Mouse (Mus musculus) lung, postnatal 0 days (tissue): ENCODE measurements around the gene Fbxl18. TPM values are rescaled to one million over a fixed set of nuclear protein-coding genes. Genes with fewer than 3 reads are reported as not detected.

Source experiments
- ATAC-seq: fragments of 200-750 bp; cut with Nextera tagmentation; 2 replicates; pipeline ENCODE4 v1.8.0; 2017; ENCODE audit warnings: moderate library complexity
- DNase-seq: peaks from one replicate; pipeline ENCODE4 v3.0.0-alpha.2; 2016; ENCODE audit warnings: low spot score
- H3K27ac ChIP-seq: fragments of 300-500 bp; sonication (generic); 2 replicates; pipeline ENCODE4 v1.5.1; 2014; ENCODE audit warnings: antibody characterized with exemption, mild to moderate bottlenecking, low read length, mixed read lengths
- H3K27me3 ChIP-seq: fragments of 300-500 bp; sonication (generic); replicated peaks from 2 replicates; pipeline ENCODE4 v1.6.1; 2014; ENCODE audit warnings: low read length, mixed read lengths; ENCODE audit not compliant: insufficient read depth
- H3K36me3 ChIP-seq: fragments of 300-500 bp; sonication (generic); 2 replicates; pipeline ENCODE4 v1.6.1; 2014; ENCODE audit warnings: low read length, mixed read lengths; ENCODE audit not compliant: insufficient read depth
- H3K4me1 ChIP-seq: fragments of 300-500 bp; sonication (generic); 2 replicates; pipeline ENCODE4 v1.6.1; 2014; ENCODE audit warnings: antibody characterized with exemption, low read depth, low read length, mixed read lengths; ENCODE audit not compliant: insufficient read depth
- H3K4me2 ChIP-seq: fragments of 300-500 bp; sonication (generic); replicated peaks from 2 replicates; pipeline ENCODE4 v1.6.1; 2014; ENCODE audit warnings: low read depth, mild to moderate bottlenecking, low read length, moderate library complexity, mixed read lengths
- H3K4me3 ChIP-seq: fragments of 300-500 bp; sonication (generic); 2 replicates; pipeline ENCODE4 v1.5.1; 2014; ENCODE audit warnings: low read depth, low read length
- H3K9ac ChIP-seq: fragments of 300-500 bp; sonication (generic); replicated peaks from 2 replicates; pipeline ENCODE4 v1.6.1; 2014; ENCODE audit warnings: low read depth, mild to moderate bottlenecking
- H3K9me3 ChIP-seq: fragments of 300-500 bp; sonication (generic); 2 replicates; pipeline ENCODE4 v1.6.1; 2016; ENCODE audit warnings: low read length, mixed read lengths
- CTCF ChIP-seq: IDR thresholded peaks from 2 replicates; pipeline ENCODE4 v1.5.1; 2016; ENCODE audit warnings: antibody characterized with exemption, mild to moderate bottlenecking
- EP300 ChIP-seq: IDR thresholded peaks from 2 replicates; pipeline ENCODE4 v1.6.1; 2016; ENCODE audit warnings: antibody characterized with exemption, mild to moderate bottlenecking, control low read depth
- WGBS: fragments of 180-500 bp; shearing (Covaris S2); extraction: QIAGEN DNeasy Blood & Tissue Kit; methylation state at CpG from one replicate; pipeline ENCODE4 v1.1.7; 2014; 5-methylcytosine and 5-hydroxymethylcytosine counted together
- polyA plus RNA-seq: library from polyadenylated mRNA; unstranded; fragments of >200 nt; fragmentation: Nextera tagmentation; extraction: Ambion mirVana; gene quantifications from 2 replicates; pipeline ENCODE4 v1.2.1, GENCODE M21; 2015

The Fbxl18 gene
- polyA plus RNA-seq, 1 experiment from 2014 or later, result 6.3 TPM

GRCm38 (mm10) chr5:142879318-142880175 lies 15.7 kb downstream of the Fbxl18 start:
- Histone ChIP-seq H3K9ac (no peak overlapping the region), H3K27ac (no peak overlapping the region), H3K4me1 (no peaks in the 10 kb centered on the region), H3K27me3 (no peaks in the 10 kb centered on the region), H3K4me2 (no peak overlapping the region), H3K9me3 (no peaks in the 10 kb centered on the region), H3K36me3 (0 out of 2 replicates have a peak, but pooled peaks cover 4% of the 10 kb centered on the region), H3K4me3 (no peak overlapping the region)
- WGBS, result 55% methylated on average over 8 of the region's 8 CpGs
- TF ChIP-seq EP300 (no peak), CTCF (peak; percentile 97)
- ATAC-seq, result peak; percentile 76
- DNase-seq, result peak; percentile 92

GRCm38 (mm10) chr5:142878570-142878969 lies 16.7 kb downstream of the Fbxl18 start:
- 89% methylated on average over 15 of the region's 15 CpGs for WGBS
- DNase-seq (no peak), ATAC-seq (no peak)
- H3K4me2 ChIP-seq, result no peak overlapping the region
- TF ChIP-seq EP300 (no peak), CTCF (no peak)
- H3K27me3 ChIP-seq, result no peaks in the 10 kb centered on the region
- no peaks in the 10 kb centered on the region for H3K9me3 ChIP-seq
- no peak overlapping the region for H3K4me3 ChIP-seq
- H3K9ac ChIP-seq, result no peak overlapping the region
- H3K36me3 ChIP-seq, result 0 out of 2 replicates have a peak, but pooled peaks cover 4% of the 10 kb centered on the region
- H3K4me1 ChIP-seq, result no peaks in the 10 kb centered on the region
- no peak overlapping the region for H3K27ac ChIP-seq

GRCm38 (mm10) chr5:142877337-142878280 lies 17.6 kb downstream of the Fbxl18 start:
- H3K9ac ChIP-seq, result no peak overlapping the region
- no peaks in the 10 kb centered on the region for H3K27me3 ChIP-seq
- no peak overlapping the region for H3K27ac ChIP-seq
- H3K4me3 ChIP-seq, result no peak overlapping the region
- DNase-seq (peak; percentile 81), ATAC-seq (peak; percentile 53)
- TF ChIP-seq CTCF (peak; percentile 98), EP300 (no peak)
- 28% methylated on average over 11 of the region's 11 CpGs for WGBS
- H3K9me3 ChIP-seq, result no peaks in the 10 kb centered on the region
- no peak overlapping the region for H3K4me2 ChIP-seq
- 0 out of 2 replicates have a peak, but pooled peaks cover 4% of the 10 kb centered on the region for H3K36me3 ChIP-seq
- no peaks in the 10 kb centered on the region for H3K4me1 ChIP-seq

- Histone ChIP-seq H3K4me2 (no peak overlapping the region), H3K27ac (no peak overlapping the region), H3K27me3 (no peaks in the 10 kb centered on the region), H3K9ac (no peak overlapping the region), H3K4me3 (no peak overlapping the region), H3K36me3 (0 out of 2 replicates have a peak, but pooled peaks cover 4% of the 10 kb centered on the region), H3K4me1 (no peaks in the 10 kb centered on the region), H3K9me3 (no peaks in the 10 kb centered on the region)
- TF ChIP-seq CTCF (no peak), EP300 (no peak)
- WGBS, result 76% methylated on average over 5 of the region's 5 CpGs
- no peak for DNase-seq
- no peak for ATAC-seq
Measured at GRCm38 (mm10) chr5:142876896-142877295, 18.3 kb downstream of the Fbxl18 start.

- ATAC-seq (no peak), DNase-seq (no peak)
- H3K4me1 ChIP-seq, result no peaks in the 10 kb centered on the region
- no peak for TF ChIP-seq CTCF
- no peak for TF ChIP-seq EP300
- no peaks in the 10 kb centered on the region for H3K9me3 ChIP-seq
- H3K4me2 ChIP-seq, result no peak overlapping the region
- H3K36me3 ChIP-seq, result 0 out of 2 replicates have a peak, but pooled peaks cover 4% of the 10 kb centered on the region
- H3K27me3 ChIP-seq, result no peaks in the 10 kb centered on the region
- no peak overlapping the region for H3K9ac ChIP-seq
- WGBS, result 90% methylated on average over 10 of the region's 10 CpGs
- no peak overlapping the region for H3K4me3 ChIP-seq
- H3K27ac ChIP-seq, result no peak overlapping the region
Measured at GRCm38 (mm10) chr5:142875513-142875905, 19.7 kb downstream of the Fbxl18 start.
